Mouse (Mus musculus) adrenal gland, adult 18-20 months (tissue): ENCODE results near the gene Fam174b. TPM values are rescaled to one million over a fixed set of nuclear protein-coding genes. Genes with fewer than 3 reads are reported as not detected.

Experiments
- DNase-seq, 2 experiments: peaks; one replicate each; pipeline ENCODE4 v3.0.0; 2021 to 2022; ENCODE audit warnings: low spot score in 2 of 2
- long read RNA-seq, 2 experiments: library from polyadenylated mRNA; stranded (forward); transcript quantifications; one replicate each; pipeline ENCODE4 v2.0.0; 2021
- total RNA-seq, 2 experiments: library from RNA; stranded (reverse); gene quantifications; 1 replicate in 1 of 2; 2 replicates in 1 of 2; pipeline ENCODE4 v1.2.3; 2021

Gene Fam174b
- 10 to 100 TPM; 10.9 to 11.4 TPM for total RNA-seq
- long read RNA-seq, experiment 1, transcript Fam174b-201 (3 exons, 2,683 nt) = major isoform, 27 of 27 reads
- long read RNA-seq, experiment 1, partial matches to known transcripts = 0 of 27 reads
- long read RNA-seq, experiment 1, other reads (novel, unspliced or antisense) = 0 of 27 reads
- long read RNA-seq, experiment 2, transcript Fam174b-201 (3 exons, 2,683 nt) = major isoform, 102 of 108 reads
- long read RNA-seq, experiment 2, partial matches to known transcripts = 4 of 108 reads
- long read RNA-seq, experiment 2, other reads (novel, unspliced or antisense) = 2 of 108 reads

DNA sequence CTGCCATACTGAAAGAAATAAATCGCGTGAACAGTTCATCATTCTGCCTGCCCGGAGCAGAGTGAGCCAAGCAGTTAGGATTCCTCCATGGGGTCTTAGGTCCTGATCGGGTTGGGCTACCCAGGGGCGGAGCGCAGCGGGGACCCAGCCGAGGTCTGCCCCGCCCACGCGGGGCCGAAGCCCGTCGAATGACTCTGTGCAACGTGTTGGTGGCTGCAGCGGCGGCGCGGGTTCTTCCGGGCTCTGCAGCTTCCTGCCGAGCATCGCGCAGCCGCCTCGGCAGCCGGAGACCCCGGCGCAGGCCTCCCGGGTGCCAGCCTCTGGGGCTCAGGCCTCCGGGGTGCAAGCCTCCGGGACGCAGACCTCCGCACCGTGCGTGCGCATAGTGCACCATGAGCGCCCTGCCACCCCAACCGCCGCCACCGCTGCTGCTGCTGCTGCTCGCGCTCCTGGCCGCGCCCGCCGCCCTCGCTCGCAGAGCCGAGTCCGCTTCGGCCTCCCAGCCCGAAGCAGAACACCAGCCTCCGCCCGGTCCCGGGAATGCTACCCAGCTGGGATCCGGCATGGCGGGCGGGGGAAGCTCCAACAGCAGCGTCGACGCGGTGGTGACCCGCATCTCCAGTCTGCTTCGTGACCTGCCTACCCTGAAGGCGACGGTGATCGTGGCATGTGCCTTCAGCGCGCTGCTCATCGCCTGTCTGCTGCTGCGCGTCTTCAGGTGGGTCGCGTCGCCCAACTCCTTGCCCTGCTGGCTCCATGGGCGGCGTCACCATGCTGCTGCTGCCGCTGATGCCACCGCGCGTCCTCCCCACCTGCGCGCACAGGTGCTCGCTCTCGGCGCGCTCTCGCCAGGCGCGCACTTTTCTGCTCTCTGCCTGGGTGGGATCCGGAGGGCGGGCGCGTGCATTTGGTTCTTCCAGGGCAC lies at the start of gene Fam174b:
Fam174b (plus strand) TSS at position 192 of the 925 bp plus-strand sequence.
- peak; percentile 51 to 52 for DNase-seq

DNA sequence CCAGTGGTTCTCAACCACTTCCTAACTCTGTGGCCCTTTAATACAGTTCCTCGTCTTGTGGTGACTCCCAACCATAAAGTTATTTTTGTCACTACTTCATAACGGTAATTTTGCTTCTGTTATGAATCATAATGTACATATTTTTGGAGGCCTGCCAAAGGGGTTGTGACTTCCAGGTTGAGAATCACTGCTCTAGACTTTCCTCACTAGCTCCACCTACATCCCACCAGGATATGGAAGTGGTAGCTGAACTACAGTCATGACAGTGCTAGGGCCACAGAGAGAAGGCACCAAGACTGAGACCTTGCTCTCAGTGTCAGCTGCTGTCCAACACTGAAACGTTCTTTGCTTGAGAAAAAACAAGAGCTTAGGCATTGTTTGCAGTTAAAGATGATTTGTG lies 43.0 kb upstream of the Fam174b start:
- DNase-seq = no peak

DNA sequence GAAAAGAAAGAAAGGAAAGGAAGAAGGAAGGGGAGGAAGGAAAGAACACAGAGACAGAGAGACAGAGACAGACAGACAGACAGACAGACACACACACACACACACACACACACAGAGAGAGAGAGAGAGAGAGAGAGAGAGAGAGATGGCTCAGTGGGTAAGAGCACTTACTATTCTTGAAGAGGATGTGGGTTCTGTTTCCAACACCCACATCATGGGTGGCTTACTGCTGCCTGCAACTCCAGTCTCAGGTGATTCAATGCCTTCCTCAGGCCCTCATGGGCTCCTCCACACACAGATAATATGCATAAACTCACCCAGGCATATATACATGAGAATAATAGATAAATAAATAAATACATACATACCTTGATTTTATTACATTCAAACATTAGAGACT lies 35.8 kb upstream of the Fam174b start:
- no peak for DNase-seq

DNA sequence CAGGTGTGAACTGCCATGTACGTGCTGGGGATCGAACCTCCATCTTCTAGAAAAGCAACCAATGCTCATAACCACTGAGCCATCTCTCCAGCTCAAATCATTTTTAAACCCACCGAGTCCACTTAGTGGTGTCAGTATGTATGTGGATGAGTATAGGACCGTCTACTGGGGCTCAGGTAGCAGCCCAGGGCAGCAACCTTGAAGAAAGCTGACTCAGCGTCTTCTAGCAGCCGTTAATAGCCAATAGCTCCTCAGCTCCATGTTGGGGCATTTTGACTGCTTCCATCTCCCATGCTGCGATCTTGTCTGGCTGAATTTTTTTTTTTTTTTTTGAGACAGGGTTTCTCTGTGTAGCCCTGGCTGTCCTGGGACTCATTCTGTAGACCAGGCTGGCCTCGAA lies 26.6 kb upstream of the Fam174b start:
- no peak for DNase-seq

DNA sequence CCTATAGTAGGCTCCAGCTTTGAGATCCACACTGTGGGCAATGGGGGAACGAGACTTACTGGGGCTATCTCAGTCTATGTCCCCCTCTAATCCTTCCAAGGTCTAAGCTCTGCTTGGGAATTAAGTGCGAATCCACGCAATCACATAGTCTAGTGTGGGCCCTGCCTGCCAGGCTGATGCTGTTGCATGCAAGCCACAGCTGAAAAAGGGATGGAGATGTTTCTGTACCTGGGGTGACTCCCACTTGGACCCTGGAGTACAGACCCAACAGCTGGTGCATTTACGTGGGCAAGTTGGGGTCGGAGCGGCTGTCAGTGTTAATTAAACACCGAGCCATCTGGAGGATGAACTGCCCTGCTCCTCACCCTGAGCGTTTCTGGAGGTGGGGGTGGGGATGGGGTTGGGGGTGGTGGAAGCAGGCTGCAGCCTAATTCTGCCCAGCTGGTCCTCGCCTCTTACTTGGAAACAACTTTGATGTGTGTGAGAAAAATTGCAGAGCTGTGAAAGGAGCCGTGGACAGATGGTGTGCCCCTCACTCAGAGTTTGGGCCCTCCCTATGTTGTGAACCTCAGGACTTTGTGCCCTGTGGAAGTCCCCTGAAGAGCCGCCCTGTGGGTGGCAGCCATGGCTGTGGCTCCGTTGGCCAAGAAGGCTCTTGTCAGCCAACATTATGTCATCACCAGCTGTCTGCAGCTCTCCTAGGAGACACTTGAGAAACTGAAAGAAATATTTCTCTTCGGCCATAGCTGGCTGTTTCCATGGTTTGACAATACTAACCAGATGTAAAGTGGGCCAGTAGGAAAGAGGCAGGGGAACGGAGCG lies 24.0 kb upstream of the Fam174b start:
- no peak for DNase-seq

DNA sequence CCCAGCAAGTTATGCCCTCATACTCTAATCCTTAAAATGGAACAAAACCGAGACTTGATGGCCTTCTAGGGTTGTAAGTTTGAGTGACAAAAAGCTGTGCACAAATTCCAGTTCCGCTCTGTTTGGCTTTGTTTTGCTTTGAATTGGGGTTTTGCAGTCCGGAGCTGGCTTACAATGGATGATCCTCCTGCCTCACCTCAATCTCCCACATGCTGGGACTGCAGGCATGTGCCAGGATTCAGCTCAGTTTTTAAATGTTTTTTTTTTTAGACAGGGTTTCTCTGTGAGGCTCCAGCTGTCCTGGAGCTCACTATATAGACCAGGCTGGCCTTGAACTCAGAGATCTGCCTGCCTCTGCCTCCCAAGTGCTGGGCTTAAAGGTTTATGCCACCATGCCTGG lies 23.3 kb upstream of the Fam174b start:
- no peak for DNase-seq

DNA sequence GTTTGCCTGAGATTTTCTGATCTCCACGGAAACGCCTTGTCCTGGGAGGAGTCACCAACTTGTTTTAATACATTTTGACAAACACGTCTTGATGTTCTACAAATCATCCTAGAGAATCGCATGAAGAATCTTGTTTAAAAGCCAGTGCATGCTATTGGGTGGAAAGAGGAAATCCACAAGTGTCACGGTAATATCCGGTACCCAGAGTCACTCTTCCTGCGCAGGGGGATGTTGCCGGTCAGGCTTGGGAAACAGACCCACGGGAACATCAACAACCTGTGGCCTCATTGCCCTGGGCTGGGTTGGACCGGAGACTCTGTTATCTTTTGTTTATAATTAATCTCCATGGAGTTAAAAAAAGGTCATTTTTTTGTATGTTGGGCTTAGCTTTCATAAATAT lies 22.1 kb upstream of the Fam174b start:
- DNase-seq = no peak

GRCm38 (mm10) chr7:73718497-73719007 lies 21.6 kb upstream of the Fam174b start:
- no peak for DNase-seq

DNA sequence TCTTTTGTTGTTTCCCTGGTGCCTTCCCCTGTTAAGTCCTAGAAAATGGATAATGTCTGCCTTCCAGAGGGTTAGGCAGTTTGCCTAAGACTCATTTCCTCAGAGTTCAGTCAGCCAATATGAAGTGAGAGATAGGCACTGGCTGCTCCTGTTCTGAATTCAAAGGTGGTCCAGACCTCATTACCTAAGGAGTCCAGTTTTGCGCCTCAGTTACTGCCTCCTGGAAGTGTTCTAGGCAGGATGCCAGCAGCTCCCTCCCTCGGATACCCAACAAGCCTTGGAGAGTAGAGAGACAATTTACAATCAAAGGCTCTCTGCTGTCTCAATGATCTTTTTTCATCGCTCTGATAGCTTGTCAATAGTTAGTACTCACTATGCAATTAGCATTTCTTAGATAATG lies 19.1 kb upstream of the Fam174b start:
- DNase-seq = no peak

DNA sequence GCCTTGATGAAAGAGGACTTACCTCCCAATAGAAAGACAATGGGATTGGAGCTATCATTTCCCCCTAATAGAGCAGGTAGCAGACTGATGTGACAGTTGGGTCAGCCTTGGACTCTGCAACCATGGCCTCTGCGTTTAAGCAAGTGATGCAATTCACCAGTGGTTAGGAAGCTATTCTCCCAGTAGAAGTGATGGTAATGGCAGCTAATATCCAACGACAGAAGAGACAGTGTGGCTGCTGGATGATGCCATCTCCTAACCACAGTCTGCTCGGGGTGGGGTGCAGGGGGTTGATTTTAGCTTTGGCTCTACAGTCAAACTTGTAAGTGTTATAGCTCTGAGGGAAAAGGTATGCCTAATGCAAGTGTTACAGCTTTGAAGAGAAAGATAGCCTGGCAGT lies 18.3 kb upstream of the Fam174b start:
- no peak for DNase-seq

DNA sequence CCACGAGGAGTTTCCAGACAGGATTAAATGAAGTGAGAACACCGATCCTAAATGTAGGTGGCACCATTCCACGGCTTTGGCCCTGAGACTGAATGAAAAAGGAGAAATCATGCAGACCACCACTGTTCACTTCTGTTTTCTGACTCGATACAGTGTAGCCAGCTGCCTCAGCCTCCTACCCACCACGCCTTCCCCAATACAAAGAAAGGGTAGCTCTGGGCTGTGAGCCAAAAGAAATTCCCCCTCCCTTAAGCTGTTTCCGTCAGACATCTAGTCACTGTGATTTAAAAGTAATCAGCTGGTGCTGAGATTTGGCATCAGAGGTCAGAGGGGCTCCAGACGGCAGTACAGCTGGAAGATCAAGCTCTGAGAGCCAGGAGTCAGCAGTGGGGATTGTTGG lies 10.2 kb upstream of the Fam174b start:
- DNase-seq = no peak

DNA sequence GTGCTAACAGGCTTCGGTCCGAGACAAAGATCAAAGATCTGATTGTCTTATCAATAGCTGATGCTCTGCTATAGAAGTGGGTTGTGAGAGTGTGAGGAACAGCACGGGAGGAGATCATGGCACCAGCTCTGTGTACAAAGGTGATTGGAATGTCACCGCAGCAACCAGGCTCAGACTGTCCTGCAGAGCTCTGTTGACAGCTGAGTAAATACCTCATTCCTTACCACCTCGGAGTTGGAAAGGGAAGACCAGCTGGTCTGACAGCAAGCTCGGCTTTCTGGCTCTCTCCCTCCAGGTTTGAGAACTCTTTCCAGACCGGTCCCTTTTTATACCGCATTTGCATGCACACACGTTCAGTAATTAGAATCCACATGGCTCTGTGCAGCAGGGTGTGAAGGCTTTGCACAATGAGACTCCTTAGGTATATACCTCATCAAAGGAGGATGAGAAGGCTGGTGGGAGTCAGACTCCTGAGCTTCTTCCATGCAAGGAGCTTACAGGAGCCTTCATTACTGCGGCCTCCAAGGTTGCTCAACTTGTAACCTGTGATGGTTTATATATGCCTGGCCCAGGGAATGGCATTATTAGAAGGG lies 9.6 kb upstream of the Fam174b start:
- DNase-seq = no peak

GRCm38 (mm10) chr7:73736046-73736445 lies 4.1 kb upstream of the Fam174b start:
- DNase-seq = no peak

GRCm38 (mm10) chr7:73741392-73741791 lies 1.3 kb downstream of the Fam174b start:
- no peak for DNase-seq

DNA sequence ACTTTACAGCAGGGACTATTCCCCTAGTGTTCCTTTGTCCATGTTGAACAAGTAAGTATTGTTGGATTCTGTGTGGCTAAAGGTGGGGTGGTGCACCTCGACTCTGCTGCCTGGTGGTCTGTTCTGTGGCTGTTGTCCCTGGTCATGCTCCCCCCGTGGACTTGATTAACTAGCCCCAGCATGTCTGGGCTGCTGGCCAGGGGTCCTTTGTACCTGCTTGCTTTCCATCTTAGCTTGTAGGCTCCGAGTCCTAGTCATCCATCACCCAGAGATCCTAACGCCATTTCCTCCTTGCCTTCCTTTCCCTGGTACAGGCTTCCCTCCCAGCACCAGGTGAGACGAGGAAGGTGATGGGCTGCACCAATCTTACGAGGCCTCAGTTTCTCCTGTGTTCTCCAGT lies 1.7 kb downstream of the Fam174b start:
- DNase-seq = no peak

GRCm38 (mm10) chr7:73743144-73743543 lies 3.0 kb downstream of the Fam174b start:
- DNase-seq = no peak

DNA sequence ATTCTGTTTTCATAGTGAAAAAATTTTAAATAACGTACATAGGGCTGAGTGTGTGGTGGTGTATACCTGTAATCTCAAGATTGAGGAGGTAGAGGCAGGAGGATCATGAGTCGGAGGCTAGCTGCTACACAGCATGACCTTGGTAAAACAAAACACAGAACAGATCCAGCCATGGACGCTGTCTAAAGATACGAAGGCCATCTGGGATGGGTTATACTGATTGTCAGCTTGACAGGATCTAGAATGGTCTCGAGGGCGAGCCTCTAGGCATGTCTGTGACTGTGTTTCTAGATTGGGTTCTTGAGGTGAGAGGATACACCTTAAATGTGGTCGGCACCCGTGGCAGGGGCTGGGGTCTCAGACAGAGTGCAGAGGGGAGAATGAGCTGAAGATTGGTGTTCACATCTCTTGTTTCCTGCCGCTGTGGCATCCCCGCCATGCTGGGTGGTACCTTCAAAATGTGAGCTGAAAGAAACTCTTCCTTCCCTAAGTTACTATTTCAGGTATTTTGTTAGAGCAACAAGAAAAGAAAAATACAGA lies 3.8 kb downstream of the Fam174b start:
- DNase-seq = no peak

DNA sequence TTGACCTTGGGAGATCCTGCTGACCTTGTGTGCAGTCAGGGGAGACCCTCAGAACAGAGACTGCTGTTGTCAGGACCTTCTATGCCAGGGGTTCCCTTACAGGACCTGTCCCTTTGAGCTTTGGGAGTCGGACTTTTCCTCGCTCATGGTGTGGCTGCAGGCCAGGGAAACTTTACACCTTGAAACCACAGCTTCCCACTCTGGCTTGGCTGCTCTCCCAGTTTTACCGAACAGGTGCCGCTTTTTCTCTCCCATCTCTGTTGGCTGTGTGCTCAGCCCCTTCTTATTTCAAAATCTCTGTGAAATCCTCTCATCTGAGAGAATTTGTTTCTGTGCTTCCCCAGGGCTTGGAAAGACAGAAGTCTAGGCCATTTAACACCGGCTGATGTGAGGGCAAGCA lies 5.8 kb downstream of the Fam174b start:
- no peak for DNase-seq

DNA sequence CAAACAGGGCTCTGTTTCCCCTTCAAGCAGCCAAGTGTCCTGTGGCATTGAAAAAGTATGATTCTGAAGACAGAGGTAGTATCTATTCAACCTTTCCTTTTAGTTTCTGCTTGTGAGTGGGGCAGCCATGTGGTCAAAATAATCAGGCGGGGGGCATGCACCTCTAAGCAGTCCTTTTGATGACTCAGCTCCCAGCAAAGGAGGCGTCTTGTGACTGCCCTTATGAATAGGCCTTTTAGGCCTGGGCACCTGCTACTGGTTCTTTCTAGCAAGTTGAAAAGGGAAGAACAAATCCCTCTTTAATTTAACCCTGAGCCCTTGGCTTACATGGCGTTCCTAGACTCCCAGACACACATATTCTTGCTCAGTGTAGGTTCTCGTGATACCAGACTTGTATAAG lies 6.7 kb downstream of the Fam174b start:
- DNase-seq = no peak

- DNase-seq = no peak
These were observed 7.4 kb downstream of the Fam174b start for GRCm38 (mm10) chr7:73747531-73747930.
